In the genomic region with DNA sequence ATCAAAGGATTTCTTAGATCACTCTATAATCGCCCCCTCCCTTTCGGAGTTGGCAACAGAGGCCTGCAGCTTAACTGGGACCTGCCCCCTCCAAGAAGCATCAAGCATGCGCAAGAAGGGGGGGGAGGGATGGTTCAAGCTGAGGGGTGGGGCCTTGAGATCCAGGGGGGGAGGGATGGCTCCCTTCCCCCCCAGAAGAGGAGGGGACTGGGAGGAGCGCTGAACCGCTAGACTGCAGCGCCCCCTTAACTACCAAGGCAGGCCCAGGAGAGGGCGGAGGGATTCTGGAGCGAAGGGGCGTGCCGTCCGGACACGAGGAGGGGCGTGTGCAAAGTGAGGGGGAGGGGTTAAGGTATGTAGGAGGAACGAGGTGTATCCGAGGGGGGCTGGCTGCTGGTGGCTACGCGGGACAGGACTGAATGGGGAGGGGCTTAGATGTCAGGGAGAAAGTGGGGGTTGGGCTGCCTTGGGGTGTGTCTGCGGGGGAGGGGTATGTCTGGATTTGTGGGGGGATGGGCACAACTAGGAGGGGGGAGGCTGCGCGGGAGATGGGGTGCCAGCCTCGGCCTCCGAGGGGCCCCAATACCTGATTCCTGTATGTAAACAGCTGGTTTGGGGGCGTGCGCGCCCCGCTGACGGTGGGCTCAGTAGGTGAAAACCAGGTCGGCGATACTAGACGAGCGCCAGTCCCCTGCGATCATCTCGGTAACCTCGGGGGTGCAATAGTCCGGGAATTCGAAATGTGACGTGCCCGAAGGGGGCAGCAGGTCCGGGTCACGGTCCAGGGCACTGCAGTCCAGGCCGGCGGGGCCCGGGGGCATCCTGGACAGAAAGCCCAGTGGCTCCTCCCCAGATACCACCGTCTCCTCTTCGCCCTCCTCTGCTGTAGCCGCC, we compare ENCODE assay signal across 8 mouse cellular contexts. TPM values are rescaled to one million over a fixed set of nuclear protein-coding genes. Genes with fewer than 3 reads are reported as not detected.
DNase-seq lines count a peak whose midpoint lies in the region; ATAC-seq and TF ChIP-seq lines count a peak whose summit lies in the region.

No protein-coding gene starts in this region.

- H3K36me3 ChIP-seq in lung, embryonic 15.5 days, result no peaks in the 10 kb centered on the region
- no peaks in the 10 kb centered on the region for H3K36me3 ChIP-seq in thymus, adult 2 months (ENCODE audit: control insufficient read depth, insufficient read depth, low read length)

- no peaks in the 10 kb centered on the region for H3K27me3 ChIP-seq in lung, embryonic 15.5 days
- H3K27me3 ChIP-seq in thymus, adult 2 months (ENCODE audit: control insufficient read depth, insufficient read depth, low read length), result no peaks in the 10 kb centered on the region; the same call in 1 of the 2 replicates

- H3K4me3 ChIP-seq in lung, embryonic 15.5 days, result peak overlapping the region; percentile 76
- H3K4me3 ChIP-seq in thymus, adult 2 months (ENCODE audit: control insufficient read depth, insufficient read depth, low read length), result peak overlapping the region; percentile 49

- H3K4me2 ChIP-seq in lung, embryonic 15.5 days, result peak overlapping the region; percentile 93

- peak overlapping the region; percentile 100 for H3K27ac ChIP-seq in lung, embryonic 15.5 days
- H3K27ac ChIP-seq in thymus, adult 2 months (ENCODE audit: control insufficient read depth, insufficient read depth, low read length), result no peak overlapping the region

- H3K4me1 ChIP-seq in lung, embryonic 15.5 days, result peaks cover 47% of the 10 kb centered on the region
- H3K4me1 ChIP-seq in thymus, adult 2 months (replicated peaks; ENCODE audit: control insufficient read depth, insufficient read depth, low read length), result peaks cover 17% of the 10 kb centered on the region

- no peaks in the 10 kb centered on the region for H3K9me3 ChIP-seq in lung, embryonic 15.5 days

- peak; percentile 35 for ATAC-seq in frontal cortex, adult (ENCODE audit: low TSS enrichment)
- ATAC-seq in hematopoietic stem cell, adult 5-6 weeks (replicated peaks in 1 of 2; ENCODE audit: insufficient read depth in 1 of 2, low FRiP score in 2 of 2, low TSS enrichment in 1 of 2, low read depth in 1 of 2, poor library complexity in 2 of 2, severe bottlenecking in 2 of 2), result peak; percentile 54 to 65
- ATAC-seq in lung, embryonic 15.5 days (ENCODE audit: borderline replicate concordance, extremely low read depth, low FRiP score, low TSS enrichment), result peak; percentile 62

- H3K9ac ChIP-seq in lung, embryonic 15.5 days, result peak overlapping the region; percentile 94

- under 1% methylated on average over 46 of the region's 46 CpGs for WGBS in lung, embryonic 15.5 days
- WGBS in thymus, adult 2 months, result 4% methylated on average over 46 of the region's 46 CpGs

- TF ChIP-seq POLR2A in thymus, adult 2 months (IDR thresholded peaks at IDR 0.05; ENCODE audit: control insufficient read depth, extremely low read depth, insufficient read depth, low read length, poor library complexity), result no peak

- 0 out of 2 replicates have a peak, but pooled peaks have one; percentile 31 for TF ChIP-seq CTCF in thymus, adult 2 months (IDR thresholded peaks at IDR 0.05; ENCODE audit: borderline replicate concordance, control insufficient read depth, extremely low read depth, insufficient read depth, low read length, poor library complexity)

- peak; percentile 89 for DNase-seq in MEL-GATA-1-ER (ENCODE audit: extremely low read depth, low read depth)
- peak; percentile 85 for DNase-seq in cerebellum, adult 9-11 months
- peak; percentile 94 for DNase-seq in layer of hippocampus, adult 9-11 months
- peak; percentile 65 for DNase-seq in ovary, postnatal 10 days (ENCODE audit: low spot score)
- DNase-seq in thymus, adult 2 months, result peak; percentile 60

RNA-seq across cellular contexts. Expression of a gene that starts 1.5 kb away (rescaled TPM):
- total RNA-seq in hematopoietic stem cell, adult 5-6 weeks (2017), result 1.9 and 3.9 TPM in 2 replicates
- 10.5 and 11.3 TPM in 2 replicates for polyA plus RNA-seq in lung, embryonic 15.5 days (2015; fragmentation: Nextera tagmentation; extraction: Ambion mirVana)
- polyA plus RNA-seq in thymus, adult 2 months (2012; rRNA removed), result 3.8 and 4.5 TPM in 2 replicates

RNA-seq across cellular contexts. Expression of a gene that starts 18.5 kb away (rescaled TPM):
- total RNA-seq in hematopoietic stem cell, adult 5-6 weeks (2017), result 5.8 and 5.9 TPM in 2 replicates
- polyA plus RNA-seq in lung, embryonic 15.5 days (2015; fragmentation: Nextera tagmentation; extraction: Ambion mirVana), result 37.7 and 40.5 TPM in 2 replicates
- 1.7 and 2.0 TPM in 2 replicates for polyA plus RNA-seq in thymus, adult 2 months (2012; rRNA removed)

RNA-seq across cellular contexts. Expression of a gene that starts 19.0 kb away (rescaled TPM):
- not detected in 2 replicates for total RNA-seq in hematopoietic stem cell, adult 5-6 weeks (2017)
- 3.0 and 3.1 TPM in 2 replicates for polyA plus RNA-seq in lung, embryonic 15.5 days (2015; fragmentation: Nextera tagmentation; extraction: Ambion mirVana)
- polyA plus RNA-seq in thymus, adult 2 months (2012; rRNA removed), result 0.36 and 0.50 TPM in 2 replicates

RNA-seq across cellular contexts. Expression of a gene that starts 19.9 kb away (rescaled TPM):
- total RNA-seq in hematopoietic stem cell, adult 5-6 weeks (2017), result not detected in 2 replicates
- 0.14 and 0.36 TPM in 2 replicates for polyA plus RNA-seq in lung, embryonic 15.5 days (2015; fragmentation: Nextera tagmentation; extraction: Ambion mirVana)
- 0.07 TPM in 1 of 2 replicates, not detected in the other for polyA plus RNA-seq in thymus, adult 2 months (2012; rRNA removed)

RNA-seq across cellular contexts. Expression of a gene that starts 52.5 kb away (rescaled TPM):
- 1.7 and 3.0 TPM in 2 replicates for total RNA-seq in hematopoietic stem cell, adult 5-6 weeks (2017)
- polyA plus RNA-seq in lung, embryonic 15.5 days (2015; fragmentation: Nextera tagmentation; extraction: Ambion mirVana), result 4.1 and 5.0 TPM in 2 replicates
- 2.6 and 3.8 TPM in 2 replicates for polyA plus RNA-seq in thymus, adult 2 months (2012; rRNA removed)

Comparison
In these comparisons a context has a peak if more than half of its experiments do, and no peak if none do; other contexts are left out.
1. RNA of a gene that starts 18.5 kb away (polyA plus RNA-seq): 37.7 to 40.5 TPM in lung, embryonic 15.5 days; 1.7 to 2.0 TPM in thymus, adult 2 months; every median in the first group is over 10 times any median in the second.
2. Peak in every context shown above with its lines, with median percentiles within 50 percentile points of each other: DNase-seq and ATAC-seq.